Mouse (Mus musculus) stomach, postnatal 0 days (tissue): ENCODE data around the gene Galr2.

ENCODE experiments used
- CTCF ChIP-seq: IDR thresholded peaks from 2 replicates; pipeline ENCODE4 v1.5.1; 2016; ENCODE audit warnings: antibody characterized with exemption, low read depth, mild to moderate bottlenecking, moderate library complexity
- EP300 ChIP-seq: optimal IDR thresholded peaks from 2 replicates; pipeline ENCODE3; 2016; ENCODE audit warnings: antibody characterized with exemption

DNA sequence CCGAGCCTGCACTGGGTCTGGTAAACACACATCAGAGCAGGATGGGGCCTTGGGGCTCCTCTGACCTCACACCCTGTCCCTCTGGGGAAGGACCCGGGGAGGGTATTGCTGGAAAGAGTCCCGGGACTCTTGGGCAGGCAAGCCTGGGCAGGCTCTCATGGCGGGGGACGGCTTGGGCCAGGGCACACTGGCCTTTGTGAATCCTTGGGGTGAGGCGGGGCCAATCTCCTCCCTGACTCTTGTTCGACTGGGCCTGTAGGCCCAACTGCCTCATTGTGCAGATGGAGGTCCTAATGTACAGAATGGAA is 49.4 kb downstream of the Galr2 start:
- no peak for TF ChIP-seq EP300
- no peak for TF ChIP-seq CTCF
